Mouse (Mus musculus) forebrain, embryonic 12.5 days (tissue): ENCODE measurements around the gene Tmc6. TPM values are rescaled to one million over a fixed set of nuclear protein-coding genes. Genes with fewer than 3 reads are reported as not detected.
"Not testable (repeated sequence)": the region's sequence is repeated elsewhere in the genome, so short reads cannot be mapped to it uniquely, and the experiment has no call there.

Source experiments
- ATAC-seq: fragments of 200-750 bp; cut with Nextera tagmentation; 2 replicates; pipeline ENCODE4 v1.8.0; 2017; ENCODE audit warnings: moderate TSS enrichment; ENCODE audit not compliant: low FRiP score
- H3K27ac ChIP-seq: fragments of 300-500 bp; sonication (generic); 2 replicates; pipeline ENCODE4 v1.5.1; 2016; ENCODE audit warnings: mild to moderate bottlenecking
- H3K27me3 ChIP-seq: fragments of 300-500 bp; sonication (generic); 2 replicates; pipeline ENCODE4 v1.6.1; 2016; ENCODE audit warnings: mild to moderate bottlenecking
- H3K36me3 ChIP-seq: fragments of 300-500 bp; sonication (generic); replicated peaks from 2 replicates; pipeline ENCODE4 v1.6.1; 2016; ENCODE audit warnings: mild to moderate bottlenecking
- H3K4me1 ChIP-seq: fragments of 300-500 bp; sonication (generic); 2 replicates; pipeline ENCODE4 v1.6.1; 2016
- H3K4me2 ChIP-seq: fragments of 300-500 bp; sonication (generic); 2 replicates; pipeline ENCODE4 v1.6.1; 2016; ENCODE audit warnings: mild to moderate bottlenecking, moderate library complexity
- H3K4me3 ChIP-seq: fragments of 300-500 bp; sonication (generic); replicated peaks from 2 replicates; pipeline ENCODE4 v1.5.1; 2016; ENCODE audit warnings: mild to moderate bottlenecking
- H3K9ac ChIP-seq: fragments of 300-500 bp; sonication (generic); 2 replicates; pipeline ENCODE4 v1.6.1; 2016; ENCODE audit warnings: mild to moderate bottlenecking
- H3K9me3 ChIP-seq: fragments of 300-500 bp; sonication (generic); 2 replicates; pipeline ENCODE4 v1.6.1; 2016
- WGBS: fragments of 180-500 bp; shearing (Covaris S2); methylation state at CpG from one replicate; pipeline ENCODE4 v1.1.7; 2016; 5-methylcytosine and 5-hydroxymethylcytosine counted together
- polyA plus RNA-seq: library from polyadenylated mRNA; unstranded; fragments of >200 nt; fragmentation: Nextera tagmentation; extraction: Ambion mirVana; gene quantifications from 2 replicates; pipeline ENCODE4 v1.2.1, GENCODE M21; 2016

Gene Tmc6
- polyA plus RNA-seq, 1 experiment from 2014 or later = 4.4 TPM

DNA sequence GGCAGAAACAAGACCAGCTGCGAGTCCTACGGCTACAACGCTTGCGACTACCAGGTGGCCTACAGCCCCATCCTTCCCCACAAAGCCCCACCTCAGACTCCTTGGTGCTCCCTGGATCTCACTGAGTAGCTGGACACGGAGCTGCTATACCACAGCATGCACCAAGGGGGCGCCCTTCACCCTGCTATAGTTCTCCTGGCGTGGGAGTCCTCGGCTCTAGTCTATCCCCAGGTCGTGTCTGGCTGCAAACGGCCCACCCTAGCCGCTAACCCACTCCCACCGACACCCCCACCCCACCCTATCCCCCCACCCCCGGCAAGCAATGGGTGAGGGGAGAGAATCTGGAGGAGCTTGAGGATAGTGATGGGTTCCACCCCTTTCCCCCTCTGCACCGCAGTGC lies 8.3 kb upstream of the Tmc6 start:
- Histone ChIP-seq H3K9me3 (no peaks in the 10 kb centered on the region), H3K27me3 (peaks cover 35% of the 10 kb centered on the region), H3K36me3 (no peaks in the 10 kb centered on the region), H3K9ac (no peak overlapping the region), H3K4me1 (peaks cover 11% of the 10 kb centered on the region; the same call in 1 of the 2 replicates), H3K4me2 (peak overlapping the region; percentile 39), H3K4me3 (no peak overlapping the region), H3K27ac (no peak overlapping the region)
- WGBS = 5% methylated on average over 14 of the region's 14 CpGs
- 0 out of 2 replicates have a peak, but pooled peaks have one; percentile 9 for ATAC-seq

DNA sequence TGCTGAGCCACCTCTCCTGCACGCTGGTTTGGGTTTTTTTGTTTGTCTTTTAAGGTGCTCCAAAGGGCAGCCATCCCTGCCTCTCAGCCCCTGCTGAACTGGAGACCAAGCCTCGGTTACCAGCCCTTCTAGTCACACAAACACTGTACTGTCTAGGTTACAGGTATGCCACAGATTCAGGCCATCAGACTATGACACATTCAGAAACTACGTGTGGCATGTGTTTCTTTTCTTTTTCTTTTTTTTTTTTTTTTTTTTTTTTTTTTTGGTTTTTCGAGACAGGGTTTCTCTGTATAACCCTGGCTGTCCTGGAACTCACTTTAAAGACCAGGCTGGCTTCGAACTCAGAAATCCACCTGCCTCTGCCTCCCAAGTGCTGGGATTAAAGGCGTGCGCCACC lies 6.5 kb upstream of the Tmc6 start:
- 82% methylated on average over 7 of the region's 7 CpGs for WGBS
- Histone ChIP-seq H3K4me1 (peaks cover 14% of the 10 kb centered on the region), H3K27me3 (peaks cover 47% of the 10 kb centered on the region)
- not testable (repeated sequence) for H3K4me2 ChIP-seq, H3K9me3 ChIP-seq, ATAC-seq, H3K27ac ChIP-seq, H3K9ac ChIP-seq, H3K4me3 ChIP-seq, H3K36me3 ChIP-seq

DNA sequence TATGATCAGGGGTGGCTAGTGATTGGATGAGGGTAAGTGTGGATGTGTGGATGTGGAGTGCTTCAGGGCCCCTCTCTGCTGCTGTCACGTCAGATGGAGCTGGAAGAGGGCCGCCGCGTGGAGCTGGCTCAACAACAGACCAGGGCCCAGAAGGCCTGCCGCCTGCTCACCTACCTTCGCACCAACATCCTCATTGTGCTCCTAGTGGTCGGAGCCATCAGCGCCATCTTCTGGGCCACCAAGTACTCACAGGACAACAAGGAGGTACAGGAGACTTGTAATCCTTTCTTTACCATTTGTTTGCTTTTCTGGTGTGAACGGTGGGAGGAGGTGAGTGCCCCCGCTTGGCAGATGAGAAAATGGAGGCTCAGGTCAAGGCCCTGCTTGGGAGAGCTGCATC lies 4.3 kb upstream of the Tmc6 start:
- H3K9ac ChIP-seq = 0 out of 2 replicates have a peak overlapping the region, but pooled peaks have one; percentile 7
- H3K4me2 ChIP-seq = no peak overlapping the region
- no peaks in the 10 kb centered on the region for H3K9me3 ChIP-seq
- WGBS = 8% methylated on average over 10 of the region's 10 CpGs
- peaks cover 54% of the 10 kb centered on the region for H3K27me3 ChIP-seq
- H3K4me3 ChIP-seq = no peak overlapping the region
- H3K4me1 ChIP-seq = peaks cover 25% of the 10 kb centered on the region
- H3K27ac ChIP-seq = no peak overlapping the region
- ATAC-seq = no peak
- no peaks in the 10 kb centered on the region for H3K36me3 ChIP-seq

DNA sequence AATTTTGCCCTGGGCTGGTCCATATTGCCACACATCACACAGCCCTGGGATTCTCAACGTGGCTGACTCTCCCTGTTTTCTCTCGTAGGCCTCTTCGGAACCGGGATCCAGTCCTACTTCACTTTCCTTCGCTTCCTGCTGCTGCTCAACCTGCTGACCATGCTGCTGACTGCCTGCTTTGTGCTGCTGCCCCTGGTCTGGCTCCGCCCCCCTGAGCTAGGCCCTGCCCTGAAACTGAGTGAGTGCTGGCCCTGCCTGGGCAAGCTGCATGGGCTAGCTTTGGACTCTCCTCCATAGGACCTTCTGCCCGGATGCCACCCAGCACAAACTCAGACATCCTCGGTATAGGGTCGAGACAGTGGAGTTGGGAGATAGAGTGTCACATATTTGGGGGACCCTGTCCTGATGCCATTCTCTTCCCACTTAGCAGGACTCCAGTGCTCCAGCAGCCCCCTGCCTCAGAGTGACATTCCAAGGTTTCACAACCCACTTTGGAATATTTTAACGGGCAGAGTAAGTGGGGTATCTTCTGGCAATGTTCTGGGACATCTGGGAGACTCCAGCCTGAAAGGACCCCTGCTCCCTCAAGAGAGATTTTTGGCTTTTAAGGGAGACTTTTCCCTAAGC lies 1.8 kb upstream of the Tmc6 start:
- H3K27ac ChIP-seq = no peak overlapping the region
- WGBS = 26% methylated on average over 10 of the region's 10 CpGs
- H3K4me2 ChIP-seq = peak overlapping the region; percentile 62
- H3K4me3 ChIP-seq = peak overlapping the region; percentile 33; the same call in 1 of the 2 replicates
- H3K9me3 ChIP-seq = no peaks in the 10 kb centered on the region
- H3K4me1 ChIP-seq = peaks cover 43% of the 10 kb centered on the region
- no peaks in the 10 kb centered on the region for H3K36me3 ChIP-seq
- H3K27me3 ChIP-seq = peaks cover 67% of the 10 kb centered on the region
- H3K9ac ChIP-seq = peak overlapping the region; percentile 50; the same call in 1 of the 2 replicates
- peak; percentile 33; the same call in 1 of the 2 replicates for ATAC-seq

DNA sequence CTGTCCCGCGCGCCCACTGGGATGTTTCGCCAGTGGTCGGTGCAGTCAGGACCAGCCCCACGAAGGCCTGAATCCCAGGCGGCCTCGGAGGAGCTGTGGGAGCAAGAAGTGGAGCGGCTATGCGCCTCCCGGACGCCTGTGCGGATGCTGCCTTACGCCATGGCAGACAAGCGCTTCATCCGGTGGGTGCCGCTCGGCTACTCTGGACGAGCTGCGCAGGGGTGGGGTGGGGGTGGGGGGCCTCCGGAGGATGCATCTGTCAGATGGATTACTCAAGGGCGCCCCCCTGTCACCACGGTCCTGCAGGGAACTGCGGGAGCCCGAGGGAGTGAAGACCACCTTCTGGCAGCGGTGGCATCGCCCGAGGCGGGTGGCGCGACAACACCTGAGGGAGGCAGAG lies 1.1 kb upstream of the Tmc6 start:
- H3K27me3 ChIP-seq = peaks cover 74% of the 10 kb centered on the region
- no peaks in the 10 kb centered on the region for H3K36me3 ChIP-seq
- H3K4me2 ChIP-seq = peak overlapping the region; percentile 62
- WGBS = 3% methylated on average over 31 of the region's 31 CpGs
- peak overlapping the region; percentile 50 for H3K9ac ChIP-seq
- ATAC-seq = no peak
- no peaks in the 10 kb centered on the region for H3K9me3 ChIP-seq
- H3K27ac ChIP-seq = 0 out of 2 replicates have a peak overlapping the region, but pooled peaks have one; percentile 19
- peaks cover 44% of the 10 kb centered on the region for H3K4me1 ChIP-seq
- H3K4me3 ChIP-seq = peak overlapping the region; percentile 33

DNA sequence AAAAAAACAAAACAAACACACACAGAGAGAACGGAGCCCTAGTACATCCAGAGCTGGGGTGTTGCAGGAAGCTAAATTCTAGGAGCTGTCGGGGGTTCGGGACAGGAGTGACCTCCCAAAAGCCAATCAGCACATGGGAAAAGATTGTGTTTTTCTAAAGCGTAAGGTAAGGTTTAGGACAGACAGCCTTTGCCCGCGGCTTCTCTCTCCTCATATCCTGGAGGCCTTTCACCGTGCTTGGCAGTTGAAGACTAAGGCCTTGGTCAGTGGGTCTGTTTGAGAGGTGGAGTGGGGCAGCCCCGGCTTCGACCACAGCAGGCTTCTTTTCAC lies 672 bp upstream of the Tmc6 start:
- peaks cover 44% of the 10 kb centered on the region for H3K4me1 ChIP-seq
- H3K9ac ChIP-seq = peak overlapping the region; percentile 50; the same call in 1 of the 2 replicates
- 0 out of 2 replicates have a peak overlapping the region, but pooled peaks have one; percentile 19 for H3K27ac ChIP-seq
- no peak for ATAC-seq
- peak overlapping the region; percentile 33 for H3K4me3 ChIP-seq
- H3K36me3 ChIP-seq = no peaks in the 10 kb centered on the region
- WGBS = 37% methylated on average over 9 of the region's 9 CpGs
- no peaks in the 10 kb centered on the region for H3K9me3 ChIP-seq
- H3K4me2 ChIP-seq = peak overlapping the region; percentile 62
- H3K27me3 ChIP-seq = peaks cover 77% of the 10 kb centered on the region

DNA sequence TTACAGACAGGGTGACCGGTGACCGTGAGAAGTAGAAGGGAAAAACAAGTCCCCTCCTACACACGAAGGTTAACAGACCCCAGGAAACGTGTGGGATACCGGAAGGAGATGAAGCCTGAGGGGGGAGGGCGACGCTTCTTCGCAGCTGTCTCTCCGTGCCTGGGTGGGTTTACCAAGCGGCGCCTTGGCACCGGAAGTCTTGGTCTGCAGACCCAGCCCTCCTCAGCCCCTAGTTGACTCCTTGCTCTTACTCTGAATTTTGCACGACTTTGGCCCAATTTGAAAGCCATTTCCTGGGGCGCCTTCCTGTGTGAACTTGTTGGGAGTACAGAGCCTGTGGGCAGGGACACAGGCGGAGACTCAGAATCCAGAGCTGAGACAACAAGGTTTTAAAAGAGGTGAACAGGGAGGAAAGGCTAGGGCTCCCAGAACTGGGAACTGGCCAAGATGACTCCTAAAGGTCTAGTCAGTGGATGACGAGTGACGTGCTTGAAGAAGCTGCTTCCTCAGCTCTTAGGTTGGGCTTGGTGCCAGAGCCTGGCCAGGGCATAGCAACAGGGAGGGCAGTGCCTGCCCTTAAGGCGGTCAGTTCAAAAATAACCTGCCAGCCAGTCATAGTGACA lies 688 bp downstream of the Tmc6 start:
- peak overlapping the region; percentile 33; the same call in 1 of the 2 replicates for H3K4me3 ChIP-seq
- no peak overlapping the region for H3K9ac ChIP-seq
- WGBS = 24% methylated on average over 18 of the region's 18 CpGs
- no peaks in the 10 kb centered on the region for H3K9me3 ChIP-seq
- 0 out of 2 replicates have a peak overlapping the region, but pooled peaks have one; percentile 42 for H3K27ac ChIP-seq
- H3K36me3 ChIP-seq = no peaks in the 10 kb centered on the region
- ATAC-seq = no peak
- H3K27me3 ChIP-seq = peaks cover 79% of the 10 kb centered on the region
- peaks cover 43% of the 10 kb centered on the region for H3K4me1 ChIP-seq
- peak overlapping the region; percentile 56; the same call in 1 of the 2 replicates for H3K4me2 ChIP-seq

DNA sequence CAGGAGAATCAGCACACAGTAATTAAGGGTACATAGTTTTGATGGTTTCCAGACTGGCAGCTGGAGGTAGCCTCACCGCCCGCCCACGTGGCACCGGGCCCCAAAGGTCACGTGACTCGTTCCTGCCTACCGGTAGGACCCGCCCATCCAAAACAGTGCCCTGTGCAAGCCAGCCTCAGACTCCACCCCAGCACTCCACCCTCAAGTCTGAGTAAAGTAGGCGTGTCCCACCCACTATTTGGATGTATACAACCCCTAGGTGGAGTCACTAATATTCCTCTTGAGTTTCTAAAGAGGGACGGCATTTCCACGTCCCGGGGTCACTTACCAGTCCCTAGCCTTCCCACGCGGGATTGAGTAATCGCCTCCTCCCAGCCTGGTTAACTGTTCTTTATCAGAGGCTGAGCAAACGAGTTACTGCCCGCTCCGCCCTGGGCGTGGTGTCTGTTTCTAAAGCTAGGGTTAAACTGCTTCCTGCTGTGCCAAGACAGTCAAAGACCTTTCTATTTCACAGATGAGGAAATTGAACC lies 1.4 kb downstream of the Tmc6 start:
- Histone ChIP-seq H3K9ac (peak overlapping the region; percentile 33), H3K9me3 (no peaks in the 10 kb centered on the region), H3K27ac (no peak overlapping the region), H3K36me3 (no peaks in the 10 kb centered on the region), H3K4me2 (peak overlapping the region; percentile 56), H3K4me3 (peak overlapping the region; percentile 33), H3K27me3 (peaks cover 77% of the 10 kb centered on the region), H3K4me1 (peaks cover 41% of the 10 kb centered on the region)
- ATAC-seq = no peak; the same call in 1 of the 2 replicates
- whole genome bisulfite sequencing = 3% methylated on average over 19 of the region's 19 CpGs

DNA sequence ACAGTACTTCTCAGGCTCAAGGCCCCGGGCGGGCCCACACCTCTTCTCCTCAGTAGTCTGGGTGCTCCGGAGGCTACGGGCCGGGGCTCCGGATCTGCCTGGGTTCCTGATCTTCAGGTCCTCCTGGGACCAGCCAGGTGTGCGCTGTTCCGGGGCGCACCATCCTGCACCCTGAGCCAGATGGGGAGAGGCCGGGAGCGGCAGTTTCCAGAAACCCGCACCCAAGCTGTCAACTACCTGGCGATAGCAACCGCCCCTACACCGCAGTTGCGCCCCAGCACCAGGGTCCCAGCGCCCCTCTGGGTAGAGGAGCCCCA lies 1.8 kb downstream of the Tmc6 start:
- peak overlapping the region; percentile 56 for H3K4me2 ChIP-seq
- peak overlapping the region; percentile 33 for H3K4me3 ChIP-seq
- ATAC-seq = 0 out of 2 replicates have a peak, but pooled peaks have one; percentile 21
- WGBS = 2% methylated on average over 17 of the region's 17 CpGs
- peaks cover 76% of the 10 kb centered on the region for H3K27me3 ChIP-seq
- H3K4me1 ChIP-seq = peaks cover 41% of the 10 kb centered on the region
- H3K9me3 ChIP-seq = no peaks in the 10 kb centered on the region
- no peaks in the 10 kb centered on the region for H3K36me3 ChIP-seq
- no peak overlapping the region; the same call in 1 of the 2 replicates for H3K27ac ChIP-seq
- H3K9ac ChIP-seq = peak overlapping the region; percentile 33

DNA sequence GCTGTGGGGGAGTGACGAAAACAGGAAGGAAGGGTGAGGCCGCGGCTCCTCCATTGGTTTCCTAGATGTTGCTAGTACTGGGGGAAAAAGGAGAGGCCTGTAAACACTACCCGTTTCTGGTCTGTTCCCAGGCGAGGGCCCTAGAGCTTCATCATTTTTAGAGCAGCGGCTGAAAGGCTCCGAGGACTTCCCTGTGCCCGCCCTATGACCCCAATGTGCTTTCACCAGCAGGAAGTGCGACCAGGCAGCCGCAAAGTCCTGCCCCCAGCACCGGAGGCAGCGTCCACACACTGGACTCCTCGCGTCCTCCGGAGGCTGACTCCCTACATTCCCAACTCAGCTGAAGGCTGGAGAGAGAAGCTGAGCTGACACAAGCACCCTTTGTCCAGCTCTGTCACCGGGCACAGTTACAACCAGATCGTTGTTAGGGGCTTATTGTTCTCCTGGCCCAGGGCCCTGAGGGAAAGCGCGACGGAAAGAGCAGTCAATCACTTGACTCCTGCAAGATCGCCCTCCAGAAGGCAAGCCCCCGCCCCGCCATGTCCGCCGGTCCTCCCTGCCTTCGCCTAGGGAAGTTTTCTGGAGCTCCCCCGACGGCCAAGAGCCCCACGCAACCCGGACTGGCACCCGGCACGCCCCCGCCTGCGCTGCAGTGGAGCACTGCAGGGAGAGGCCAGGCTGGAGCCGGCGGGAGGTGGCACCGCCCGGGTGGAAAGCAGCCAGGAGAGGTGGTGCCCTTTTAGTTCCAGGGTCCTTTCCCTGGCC lies 2.4 kb downstream of the Tmc6 start:
- peak overlapping the region; percentile 33 for H3K4me3 ChIP-seq
- H3K27ac ChIP-seq = peak overlapping the region; percentile 31; the same call in 1 of the 2 replicates
- peak overlapping the region; percentile 33 for H3K9ac ChIP-seq
- 6% methylated on average over 38 of the region's 38 CpGs for WGBS
- peaks cover 41% of the 10 kb centered on the region for H3K4me1 ChIP-seq
- ATAC-seq = 0 out of 2 replicates have a peak, but pooled peaks have one; percentile 10
- peaks cover 70% of the 10 kb centered on the region for H3K27me3 ChIP-seq
- no peaks in the 10 kb centered on the region for H3K9me3 ChIP-seq
- H3K36me3 ChIP-seq = no peaks in the 10 kb centered on the region
- peak overlapping the region; percentile 56 for H3K4me2 ChIP-seq

DNA sequence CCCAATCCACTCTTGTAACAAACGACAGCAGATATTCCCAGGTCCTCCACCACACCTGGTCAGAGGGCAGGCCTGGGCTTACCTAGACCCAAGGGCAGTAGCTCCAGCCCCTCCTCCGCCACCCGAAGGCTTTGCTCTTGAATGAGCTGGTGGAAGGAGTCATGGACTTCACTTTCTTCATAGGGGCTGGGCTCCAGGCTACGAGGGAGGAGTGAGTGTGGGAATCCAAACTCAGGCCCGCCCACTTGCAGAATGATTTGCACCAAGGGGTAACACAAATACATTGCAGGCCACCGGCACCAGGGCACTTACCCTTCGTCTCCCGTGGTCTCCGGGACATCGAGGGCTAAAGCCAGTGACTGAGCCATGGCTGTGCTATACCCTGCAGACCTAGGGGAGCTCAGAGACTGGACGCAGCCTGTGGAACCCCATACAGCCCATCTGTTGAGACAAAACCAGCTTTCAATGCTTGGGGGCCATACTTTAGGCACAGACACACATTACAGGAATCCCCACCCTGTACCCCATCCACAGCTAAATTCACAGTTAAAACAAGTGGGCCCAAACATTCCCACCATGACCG lies 3.1 kb downstream of the Tmc6 start:
- H3K36me3 ChIP-seq = no peaks in the 10 kb centered on the region
- no peaks in the 10 kb centered on the region for H3K9me3 ChIP-seq
- H3K4me3 ChIP-seq = peak overlapping the region; percentile 33; the same call in 1 of the 2 replicates
- peak overlapping the region; percentile 56; the same call in 1 of the 2 replicates for H3K4me2 ChIP-seq
- 72% methylated on average over 12 of the region's 12 CpGs for whole genome bisulfite sequencing
- 0 out of 2 replicates have a peak overlapping the region, but pooled peaks have one; percentile 21 for H3K27ac ChIP-seq
- no peak overlapping the region for H3K9ac ChIP-seq
- no peak for ATAC-seq
- H3K4me1 ChIP-seq = peaks cover 41% of the 10 kb centered on the region
- peaks cover 63% of the 10 kb centered on the region for H3K27me3 ChIP-seq
